Mouse (Mus musculus): ENCODE measurements at regions not wholly inside any gene's neighbourhood (a gene's known extent, or its start where the extent isn't known, plus 50 kb on each side); places are given as distances from the start of the nearest gene placed in this dataset.
"Not testable (repeated sequence)": the region's sequence is repeated elsewhere in the genome, so short reads cannot be mapped to it uniquely, and the experiment has no call there.

- ATAC-seq (ENCODE audit: extremely low read depth, insufficient number of reproducible peaks, low FRiP score, poor library complexity, severe bottlenecking) = no peak
- Histone ChIP-seq H3K4me1 (ENCODE audit: insufficient read depth, low read depth, low read length) (no peaks in the 10 kb centered on the region), H3K27me3 (ENCODE audit: insufficient read depth, low read length) (no peaks in the 10 kb centered on the region), H3K36me3 (replicated peaks) (no peaks in the 10 kb centered on the region), H3K9me3 (replicated peaks) (peaks cover 51% of the 10 kb centered on the region), H3K4me3 (ENCODE audit: low read depth, low read length) (no peak overlapping the region)
- no peak for DNase-seq (ENCODE audit: low spot score)
- no peak for TF ChIP-seq CTCF (IDR thresholded peaks at IDR 0.05; ENCODE audit: low read depth, low read length)
- TF ChIP-seq TAL1 (conservative IDR thresholded peaks at IDR 0.05; ENCODE audit: low read depth, low read length) = no peak
- no peak for TF ChIP-seq POLR2AphosphoS5 (IDR thresholded peaks at IDR 0.05; ENCODE audit: insufficient replicate concordance, low read depth, low read length)
Observed at GRCm38 (mm10) chr17:50416119-50416518, 93.1 kb upstream of the Plcl2 start.

- no peaks in the 10 kb centered on the region for H3K36me3 ChIP-seq (replicated peaks)
- peaks cover 52% of the 10 kb centered on the region for H3K9me3 ChIP-seq (replicated peaks)
- TF ChIP-seq CTCF (IDR thresholded peaks at IDR 0.05; ENCODE audit: low read depth, low read length) (no peak), POLR2AphosphoS5 (IDR thresholded peaks at IDR 0.05; ENCODE audit: insufficient replicate concordance, low read depth, low read length) (no peak), GATA1 (IDR thresholded peaks at IDR 0.05; ENCODE audit: borderline replicate concordance, low read length) (no peak)
- no peak for ATAC-seq (ENCODE audit: extremely low read depth, insufficient number of reproducible peaks, low FRiP score, poor library complexity, severe bottlenecking)
- no peaks in the 10 kb centered on the region for H3K4me1 ChIP-seq (ENCODE audit: insufficient read depth, low read depth, low read length)
- no peaks in the 10 kb centered on the region for H3K27me3 ChIP-seq (ENCODE audit: insufficient read depth, low read length)
- no peak overlapping the region for H3K4me3 ChIP-seq (ENCODE audit: low read depth, low read length)
- no peak for DNase-seq (ENCODE audit: low spot score)
Observed at GRCm38 (mm10) chr17:50416538-50417113, 92.6 kb upstream of the Plcl2 start.

GRCm38 (mm10) chr17:50418863-50419383, 90.3 kb upstream of the Plcl2 start:
- no peak for DNase-seq (ENCODE audit: low spot score)
- peaks cover 37% of the 10 kb centered on the region for H3K9me3 ChIP-seq (replicated peaks)
- H3K36me3 ChIP-seq (replicated peaks) = no peaks in the 10 kb centered on the region
- no peak for ATAC-seq (ENCODE audit: extremely low read depth, insufficient number of reproducible peaks, low FRiP score, poor library complexity, severe bottlenecking)
- H3K4me3 ChIP-seq (ENCODE audit: low read depth, low read length) = no peak overlapping the region
- H3K4me1 ChIP-seq (ENCODE audit: insufficient read depth, low read depth, low read length) = no peaks in the 10 kb centered on the region
- H3K27me3 ChIP-seq (ENCODE audit: insufficient read depth, low read length) = no peaks in the 10 kb centered on the region
- no peak for TF ChIP-seq TAL1 (conservative IDR thresholded peaks at IDR 0.05; ENCODE audit: low read depth, low read length)
- no peak for TF ChIP-seq CTCF (IDR thresholded peaks at IDR 0.05; ENCODE audit: low read depth, low read length)
- no peak for TF ChIP-seq POLR2AphosphoS5 (IDR thresholded peaks at IDR 0.05; ENCODE audit: insufficient replicate concordance, low read depth, low read length)
- TF ChIP-seq GATA2 (IDR thresholded peaks at IDR 0.05; ENCODE audit: borderline replicate concordance, low read depth, low read length) = no peak
- TF ChIP-seq GATA1 (IDR thresholded peaks at IDR 0.05; ENCODE audit: borderline replicate concordance, low read length) = no peak

- not testable (repeated sequence) for H3K36me3 ChIP-seq (replicated peaks); H3K27me3 ChIP-seq (ENCODE audit: insufficient read depth, low read length); DNase-seq (ENCODE audit: low spot score); H3K4me1 ChIP-seq (ENCODE audit: insufficient read depth, low read depth, low read length); H3K4me3 ChIP-seq (ENCODE audit: low read depth, low read length); ATAC-seq (ENCODE audit: extremely low read depth, insufficient number of reproducible peaks, low FRiP score, poor library complexity, severe bottlenecking)
- H3K9me3 ChIP-seq (replicated peaks) = peaks cover 37% of the 10 kb centered on the region
Observed at GRCm38 (mm10) chr17:50419551-50419950, 89.7 kb upstream of the Plcl2 start.

- H3K36me3 ChIP-seq (replicated peaks) = no peaks in the 10 kb centered on the region
- ATAC-seq (ENCODE audit: extremely low read depth, insufficient number of reproducible peaks, low FRiP score, poor library complexity, severe bottlenecking) (peak; percentile 97), DNase-seq (ENCODE audit: low spot score) (no peak)
- peaks cover 33% of the 10 kb centered on the region for H3K9me3 ChIP-seq (replicated peaks)
- H3K4me1 ChIP-seq (ENCODE audit: insufficient read depth, low read depth, low read length) = no peaks in the 10 kb centered on the region
- no peaks in the 10 kb centered on the region for H3K27me3 ChIP-seq (ENCODE audit: insufficient read depth, low read length)
- H3K4me3 ChIP-seq (ENCODE audit: low read depth, low read length) = no peak overlapping the region
- no peak for TF ChIP-seq GATA1 (IDR thresholded peaks at IDR 0.05; ENCODE audit: borderline replicate concordance, low read length)
- no peak for TF ChIP-seq TAL1 (conservative IDR thresholded peaks at IDR 0.05; ENCODE audit: low read depth, low read length)
- TF ChIP-seq CTCF (IDR thresholded peaks at IDR 0.05; ENCODE audit: low read depth, low read length) = no peak
- no peak for TF ChIP-seq POLR2AphosphoS5 (IDR thresholded peaks at IDR 0.05; ENCODE audit: insufficient replicate concordance, low read depth, low read length)
- no peak for TF ChIP-seq GATA2 (IDR thresholded peaks at IDR 0.05; ENCODE audit: borderline replicate concordance, low read depth, low read length)
Observed at GRCm38 (mm10) chr17:50419966-50420365, 89.2 kb upstream of the Plcl2 start.

- H3K4me3 ChIP-seq (ENCODE audit: low read depth, low read length) = no peak overlapping the region
- H3K9me3 ChIP-seq (replicated peaks) = peaks cover 32% of the 10 kb centered on the region
- TF ChIP-seq TAL1 (conservative IDR thresholded peaks at IDR 0.05; ENCODE audit: low read depth, low read length) (no peak), CTCF (IDR thresholded peaks at IDR 0.05; ENCODE audit: low read depth, low read length) (no peak), GATA2 (IDR thresholded peaks at IDR 0.05; ENCODE audit: borderline replicate concordance, low read depth, low read length) (no peak), POLR2AphosphoS5 (IDR thresholded peaks at IDR 0.05; ENCODE audit: insufficient replicate concordance, low read depth, low read length) (no peak), GATA1 (IDR thresholded peaks at IDR 0.05; ENCODE audit: borderline replicate concordance, low read length) (no peak)
- ATAC-seq (ENCODE audit: extremely low read depth, insufficient number of reproducible peaks, low FRiP score, poor library complexity, severe bottlenecking) = no peak
- H3K27me3 ChIP-seq (ENCODE audit: insufficient read depth, low read length) = no peaks in the 10 kb centered on the region
- DNase-seq (ENCODE audit: low spot score) = no peak
- H3K36me3 ChIP-seq (replicated peaks) = no peaks in the 10 kb centered on the region
- no peaks in the 10 kb centered on the region for H3K4me1 ChIP-seq (ENCODE audit: insufficient read depth, low read depth, low read length)
Observed at GRCm38 (mm10) chr17:50420690-50421089, 88.5 kb upstream of the Plcl2 start.

- ATAC-seq (ENCODE audit: extremely low read depth, insufficient number of reproducible peaks, low FRiP score, poor library complexity, severe bottlenecking) = no peak
- H3K27me3 ChIP-seq (ENCODE audit: insufficient read depth, low read length) = no peaks in the 10 kb centered on the region
- peaks cover 35% of the 10 kb centered on the region for H3K9me3 ChIP-seq (replicated peaks)
- H3K4me3 ChIP-seq (ENCODE audit: low read depth, low read length) = no peak overlapping the region
- no peak for DNase-seq (ENCODE audit: low spot score)
- no peaks in the 10 kb centered on the region for H3K4me1 ChIP-seq (ENCODE audit: insufficient read depth, low read depth, low read length)
- TF ChIP-seq GATA2 (IDR thresholded peaks at IDR 0.05; ENCODE audit: borderline replicate concordance, low read depth, low read length) (no peak), POLR2AphosphoS5 (IDR thresholded peaks at IDR 0.05; ENCODE audit: insufficient replicate concordance, low read depth, low read length) (no peak), GATA1 (IDR thresholded peaks at IDR 0.05; ENCODE audit: borderline replicate concordance, low read length) (no peak), TAL1 (conservative IDR thresholded peaks at IDR 0.05; ENCODE audit: low read depth, low read length) (no peak), CTCF (IDR thresholded peaks at IDR 0.05; ENCODE audit: low read depth, low read length) (no peak)
- H3K36me3 ChIP-seq (replicated peaks) = no peaks in the 10 kb centered on the region
Observed at GRCm38 (mm10) chr17:50421476-50421875, 87.7 kb upstream of the Plcl2 start.

Measured in G1E (cell line).